Mouse (Mus musculus) limb, embryonic 11.5 days (tissue): ENCODE measurements around the gene Wdfy1. TPM values are rescaled to one million over a fixed set of nuclear protein-coding genes. Genes with fewer than 3 reads are reported as not detected.

Experiments used
- ATAC-seq: fragments of 200-750 bp; cut with Nextera tagmentation; 2 replicates; pipeline ENCODE4 v1.8.0; 2017; ENCODE audit warnings: low read depth; ENCODE audit not compliant: insufficient number of reproducible peaks, low FRiP score, low TSS enrichment
- DNase-seq: peaks from one replicate; pipeline ENCODE4 v3.0.0-alpha.2; 2015; ENCODE audit warnings: low spot score
- H3K27ac ChIP-seq: fragments of 300-500 bp; sonication (generic); replicated peaks from 2 replicates; pipeline ENCODE4 v1.5.1; 2014; ENCODE audit warnings: low read depth, mild to moderate bottlenecking, low read length
- H3K27me3 ChIP-seq: fragments of 300-500 bp; sonication (generic); 2 replicates; pipeline ENCODE4 v1.6.1; 2014; ENCODE audit warnings: mild to moderate bottlenecking, low read length, mixed read lengths; ENCODE audit not compliant: control insufficient read depth, insufficient read depth
- H3K36me3 ChIP-seq: fragments of 300-500 bp; sonication (generic); 2 replicates; pipeline ENCODE4 v1.6.1; 2014; ENCODE audit warnings: mild to moderate bottlenecking, low read length, moderate library complexity, mixed read lengths; ENCODE audit not compliant: control insufficient read depth, insufficient read depth
- H3K4me1 ChIP-seq: fragments of 300-500 bp; sonication (generic); 2 replicates; pipeline ENCODE4 v1.6.1; 2014; ENCODE audit warnings: low read length, mixed read lengths; ENCODE audit not compliant: control insufficient read depth, insufficient read depth
- H3K4me2 ChIP-seq: fragments of 300-500 bp; sonication (generic); 2 replicates; pipeline ENCODE4 v1.6.1; 2014; ENCODE audit warnings: low read depth, mild to moderate bottlenecking, moderate library complexity; ENCODE audit not compliant: severe bottlenecking
- H3K4me3 ChIP-seq: fragments of 300-500 bp; sonication (generic); 2 replicates; pipeline ENCODE4 v1.5.1; 2014; ENCODE audit warnings: low read depth, low read length
- H3K9ac ChIP-seq: fragments of 300-500 bp; sonication (generic); 2 replicates; pipeline ENCODE4 v1.6.1; 2014; ENCODE audit warnings: mild to moderate bottlenecking, low read length
- H3K9me3 ChIP-seq: fragments of 300-500 bp; sonication (generic); 2 replicates; pipeline ENCODE4 v1.6.1; 2016; ENCODE audit warnings: low read length; ENCODE audit not compliant: control insufficient read depth
- WGBS: fragments of 180-500 bp; shearing (Covaris S2); extraction: QIAGEN DNeasy Blood & Tissue Kit; methylation state at CpG from one replicate; pipeline ENCODE4 v1.1.7; 2014; 5-methylcytosine and 5-hydroxymethylcytosine counted together
- polyA plus RNA-seq: library from polyadenylated mRNA; unstranded; fragments of >200 nt; fragmentation: Nextera tagmentation; extraction: Ambion mirVana; gene quantifications from 2 replicates; pipeline ENCODE4 v1.2.1, GENCODE M21; 2014

Gene Wdfy1
- polyA plus RNA-seq, 1 experiment from 2014 or later: 29.8 TPM

- no peaks in the 10 kb centered on the region for H3K27me3 ChIP-seq
- no peak for ATAC-seq
- no peak overlapping the region for H3K27ac ChIP-seq
- no peaks in the 10 kb centered on the region for H3K36me3 ChIP-seq
- no peaks in the 10 kb centered on the region for H3K9me3 ChIP-seq
- no peak overlapping the region for H3K4me2 ChIP-seq
- H3K4me3 ChIP-seq: no peak overlapping the region
- H3K4me1 ChIP-seq: no peaks in the 10 kb centered on the region
- H3K9ac ChIP-seq: no peak overlapping the region
- no peak for DNase-seq
- WGBS: 95% methylated on average over 1 of the region's 1 CpGs
Observed at GRCm38 (mm10) chr1:79743385-79743784, 32.6 kb downstream of the Wdfy1 start.

GRCm38 (mm10) chr1:79742949-79743348 lies 33.0 kb downstream of the Wdfy1 start:
- DNase-seq: no peak
- H3K36me3 ChIP-seq: no peaks in the 10 kb centered on the region

DNA sequence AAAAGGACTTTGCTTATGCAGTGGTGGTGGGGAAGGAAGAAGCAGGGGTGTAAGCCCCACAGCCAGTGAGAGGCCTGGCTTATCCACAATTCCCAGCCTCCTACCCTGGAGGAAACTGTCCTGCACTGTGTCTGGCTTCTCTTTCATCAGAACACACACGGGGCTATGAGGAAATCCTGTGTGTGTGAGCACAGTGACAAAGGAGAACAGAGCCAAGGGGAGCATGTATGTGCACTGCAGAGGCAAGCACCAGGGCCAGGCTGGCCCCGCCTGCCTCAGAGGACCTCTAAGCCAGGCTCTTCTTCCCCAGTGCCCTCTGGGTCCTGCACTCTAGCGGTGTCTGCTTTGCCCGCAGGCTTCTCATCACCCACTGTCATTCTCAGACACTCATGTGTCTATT lies 34.9 kb downstream of the Wdfy1 start:
- no peak overlapping the region for H3K27ac ChIP-seq
- no peaks in the 10 kb centered on the region for H3K36me3 ChIP-seq
- H3K4me3 ChIP-seq: no peak overlapping the region
- H3K9me3 ChIP-seq: no peaks in the 10 kb centered on the region
- H3K4me1 ChIP-seq: no peaks in the 10 kb centered on the region
- no peak overlapping the region for H3K9ac ChIP-seq
- WGBS: 84% methylated on average over 4 of the region's 4 CpGs
- H3K27me3 ChIP-seq: no peaks in the 10 kb centered on the region
- no peak overlapping the region for H3K4me2 ChIP-seq
- DNase-seq (no peak), ATAC-seq (no peak)

More at GRCm38 (mm10) chr1:79742949-79743348, 33.0 kb downstream of the Wdfy1 start:
- Histone ChIP-seq H3K4me1 (no peaks in the 10 kb centered on the region), H3K4me3 (no peak overlapping the region), H3K9me3 (no peaks in the 10 kb centered on the region), H3K9ac (no peak overlapping the region), H3K27me3 (no peaks in the 10 kb centered on the region), H3K4me2 (no peak overlapping the region), H3K27ac (no peak overlapping the region)
- ATAC-seq: no peak
- 92% methylated on average over 7 of the region's 7 CpGs for WGBS

DNA sequence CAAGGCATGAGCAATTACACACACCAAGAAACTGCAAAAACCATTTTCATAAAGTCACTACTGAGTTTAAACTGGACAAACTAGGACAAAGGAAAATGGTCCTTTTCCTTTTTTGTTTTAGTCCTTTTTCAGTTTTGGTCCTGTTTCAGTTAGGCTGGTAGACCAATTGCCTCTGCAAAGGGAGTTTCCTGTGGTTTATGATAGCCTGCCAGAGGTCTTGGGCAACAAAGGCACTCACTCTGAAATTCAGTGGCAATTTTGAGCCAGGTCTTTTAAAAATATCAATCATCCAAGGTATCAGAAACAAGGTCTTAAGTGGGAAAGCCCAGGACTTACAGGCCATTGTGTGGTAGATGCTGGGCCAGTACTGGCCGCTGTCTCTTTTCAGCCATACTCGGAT lies 36.2 kb downstream of the Wdfy1 start:
- Histone ChIP-seq H3K4me3 (no peak overlapping the region), H3K4me2 (no peak overlapping the region), H3K9me3 (no peaks in the 10 kb centered on the region), H3K9ac (no peak overlapping the region), H3K27me3 (no peaks in the 10 kb centered on the region), H3K27ac (no peak overlapping the region), H3K36me3 (no peaks in the 10 kb centered on the region), H3K4me1 (no peaks in the 10 kb centered on the region)
- WGBS: 93% methylated on average over 2 of the region's 2 CpGs
- ATAC-seq (no peak), DNase-seq (no peak)

GRCm38 (mm10) chr1:79736408-79736807 lies 39.5 kb downstream of the Wdfy1 start:
- Histone ChIP-seq H3K36me3 (no peaks in the 10 kb centered on the region), H3K4me3 (no peak overlapping the region), H3K4me2 (no peak overlapping the region), H3K4me1 (no peaks in the 10 kb centered on the region), H3K9me3 (no peaks in the 10 kb centered on the region), H3K27me3 (no peaks in the 10 kb centered on the region), H3K9ac (no peak overlapping the region), H3K27ac (no peak overlapping the region)
- DNase-seq: no peak
- no peak for ATAC-seq
- whole genome bisulfite sequencing: 89% methylated on average over 3 of the region's 3 CpGs

DNA sequence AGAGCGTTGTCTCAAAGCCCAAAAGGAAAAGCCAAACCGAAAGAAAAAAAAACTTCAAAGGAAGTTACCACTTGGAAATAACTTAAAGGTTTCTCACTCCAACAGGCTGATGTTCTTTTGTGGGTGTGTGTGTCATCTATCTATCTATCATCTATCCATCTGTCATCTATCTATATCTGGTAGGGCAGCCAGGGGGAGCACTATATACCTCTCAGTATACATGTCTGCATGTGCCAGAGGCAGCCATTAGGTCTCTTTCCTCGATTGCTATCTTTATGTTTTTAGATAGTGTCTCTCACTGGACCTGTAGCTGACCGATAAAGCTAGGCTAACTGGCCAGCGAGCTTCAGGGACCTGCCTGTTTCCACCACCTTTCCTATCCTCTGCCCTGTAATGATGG lies 41.1 kb downstream of the Wdfy1 start:
- H3K9me3 ChIP-seq: no peaks in the 10 kb centered on the region
- no peak overlapping the region for H3K4me2 ChIP-seq
- WGBS: 87% methylated on average over 5 of the region's 5 CpGs
- DNase-seq (no peak), ATAC-seq (no peak)
- no peaks in the 10 kb centered on the region for H3K4me1 ChIP-seq
- H3K9ac ChIP-seq: no peak overlapping the region
- no peaks in the 10 kb centered on the region for H3K27me3 ChIP-seq
- H3K36me3 ChIP-seq: no peaks in the 10 kb centered on the region
- no peak overlapping the region for H3K27ac ChIP-seq
- no peak overlapping the region for H3K4me3 ChIP-seq

GRCm38 (mm10) chr1:79714152-79714923 lies 61.6 kb downstream of the Wdfy1 start:
- Histone ChIP-seq H3K27me3 (no peaks in the 10 kb centered on the region), H3K4me2 (no peak overlapping the region), H3K9ac (no peak overlapping the region), H3K4me1 (no peaks in the 10 kb centered on the region), H3K9me3 (no peaks in the 10 kb centered on the region), H3K27ac (no peak overlapping the region), H3K4me3 (no peak overlapping the region), H3K36me3 (no peaks in the 10 kb centered on the region)
- 91% methylated on average over 13 of the region's 13 CpGs for WGBS
- ATAC-seq (no peak), DNase-seq (no peak)

GRCm38 (mm10) chr1:79713081-79713480 lies 62.9 kb downstream of the Wdfy1 start:
- WGBS: 87% methylated on average over 5 of the region's 5 CpGs
- Histone ChIP-seq H3K27me3 (no peaks in the 10 kb centered on the region), H3K36me3 (no peaks in the 10 kb centered on the region), H3K4me1 (no peaks in the 10 kb centered on the region), H3K27ac (no peak overlapping the region), H3K9me3 (no peaks in the 10 kb centered on the region), H3K4me3 (no peak overlapping the region), H3K9ac (no peak overlapping the region), H3K4me2 (no peak overlapping the region)
- DNase-seq (no peak), ATAC-seq (no peak)
